In genomic region chr4:134449595-134450391, GRCm38 (mm10) we compare ENCODE assay signal across 9 mouse cellular contexts. TPM values are rescaled to one million over a fixed set of nuclear protein-coding genes. Genes with fewer than 3 reads are reported as not detected.
A peak's percentile ranks its signal among the peaks of the same experiment; 100 is the strongest.
DNase-seq lines count a peak whose midpoint lies in the region; ATAC-seq and TF ChIP-seq lines count a peak whose summit lies in the region.
"Had no signal": no experiment of that assay in that cellular context is flagged by ENCODE, and none has a peak within 500 bp of the region (broad histone marks: within the 10 kb centered on the region; RNA-seq: fewer than 3 reads in every experiment).

No protein-coding gene starts in this region.

- peak overlapping the region; percentile 21; the same call in 1 of the 2 replicates for H3K4me2 ChIP-seq in forebrain, embryonic 11.5 days (ENCODE audit: low read depth, low read length, severe bottlenecking)
- H3K4me2 ChIP-seq in limb, embryonic 13.5 days (replicated peaks), result peak overlapping the region; percentile 27; the same call in 1 of the 2 replicates
- H3K4me2 ChIP-seq in liver, embryonic 12.5 days, result no peak overlapping the region

- H3K9me3 ChIP-seq in E14TG2a.4 (ENCODE audit: low read length), result no peaks in the 10 kb centered on the region
- H3K9me3 ChIP-seq in forebrain, embryonic 11.5 days (ENCODE audit: control insufficient read depth, low read length), result no peaks in the 10 kb centered on the region
- no peaks in the 10 kb centered on the region for H3K9me3 ChIP-seq in limb, embryonic 13.5 days
- no peaks in the 10 kb centered on the region for H3K9me3 ChIP-seq in liver, embryonic 12.5 days (replicated peaks)
- H3K9me3 ChIP-seq: lung, embryonic 15.5 days had no signal

- TF ChIP-seq CTCF in E14TG2a.4 (conservative IDR thresholded peaks at IDR 0.05; ENCODE audit: low read length), result no peak

- H3K27me3 ChIP-seq in E14TG2a.4 (ENCODE audit: insufficient read depth, low read length), result peaks cover 11% of the 10 kb centered on the region; the same call in 1 of the 2 replicates
- no peaks in the 10 kb centered on the region for H3K27me3 ChIP-seq in forebrain, embryonic 11.5 days (ENCODE audit: control insufficient read depth, insufficient read depth, low read length)
- H3K27me3 ChIP-seq in limb, embryonic 13.5 days, result peaks cover 46% of the 10 kb centered on the region
- peaks cover 84% of the 10 kb centered on the region for H3K27me3 ChIP-seq in liver, embryonic 12.5 days (replicated peaks)

- ATAC-seq in forebrain, embryonic 11.5 days (replicated peaks; ENCODE audit: low FRiP score), result peak; percentile 59; the same call in 1 of the 2 replicates
- ATAC-seq in limb, embryonic 13.5 days (ENCODE audit: low FRiP score, low read depth), result no peak; the same call in 1 of the 2 replicates
- ATAC-seq in liver, embryonic 12.5 days, result no peak

- WGBS in forebrain, embryonic 11.5 days, result 21% methylated on average over 13 of the region's 13 CpGs
- WGBS in limb, embryonic 13.5 days, result 29% methylated on average over 13 of the region's 13 CpGs
- WGBS in liver, embryonic 12.5 days (ENCODE audit: insufficient replicate concordance), result 53% methylated on average over 13 of the region's 13 CpGs

- no peaks in the 10 kb centered on the region for H3K36me3 ChIP-seq in E14TG2a.4 (ENCODE audit: insufficient read depth, low read length)
- H3K36me3 ChIP-seq in forebrain, embryonic 11.5 days (ENCODE audit: control insufficient read depth, insufficient read depth, low read length), result no peaks in the 10 kb centered on the region
- H3K36me3 ChIP-seq in limb, embryonic 13.5 days, result no peaks in the 10 kb centered on the region
- H3K36me3 ChIP-seq in liver, embryonic 12.5 days, result no peaks in the 10 kb centered on the region
- H3K36me3 ChIP-seq: lung, embryonic 15.5 days had no signal

- peak overlapping the region; percentile 56 for H3K9ac ChIP-seq in forebrain, embryonic 11.5 days (ENCODE audit: low read length)
- no peak overlapping the region for H3K9ac ChIP-seq in limb, embryonic 13.5 days
- no peak overlapping the region for H3K9ac ChIP-seq in liver, embryonic 12.5 days
- H3K9ac ChIP-seq: lung, embryonic 15.5 days had no signal

- peaks cover 76% of the 10 kb centered on the region for H3K4me1 ChIP-seq in E14TG2a.4 (replicated peaks; ENCODE audit: low read depth, low read length)
- peaks cover 22% of the 10 kb centered on the region for H3K4me1 ChIP-seq in forebrain, embryonic 11.5 days (replicated peaks; ENCODE audit: control insufficient read depth, insufficient read depth, low read length)
- peaks cover 16% of the 10 kb centered on the region for H3K4me1 ChIP-seq in limb, embryonic 13.5 days
- peaks cover 14% of the 10 kb centered on the region for H3K4me1 ChIP-seq in liver, embryonic 12.5 days

- H3K27ac ChIP-seq in forebrain, embryonic 11.5 days (ENCODE audit: low read depth, low read length), result peak overlapping the region; percentile 88
- no peak overlapping the region for H3K27ac ChIP-seq in limb, embryonic 13.5 days
- no peak overlapping the region for H3K27ac ChIP-seq in liver, embryonic 12.5 days
- H3K27ac ChIP-seq: lung, embryonic 15.5 days had no signal

- peak; percentile 75 for DNase-seq in ES-CJ7 (ENCODE audit: low read depth, low spot score)
- peak; percentile 73 for DNase-seq in forebrain, embryonic 11.5 days (ENCODE audit: low spot score)
- DNase-seq in Muller cell, postnatal 12 days (ENCODE audit: inconsistent ontology term), result no peak
- DNase-seq in thymus, postnatal 0 days (ENCODE audit: low spot score), result no peak
- DNase-seq: thymus, postnatal 36 days had no signal

- H3K4me3 ChIP-seq in E14TG2a.4 (replicated peaks; ENCODE audit: low read length), result peak overlapping the region; percentile 48
- no peak overlapping the region for H3K4me3 ChIP-seq in forebrain, embryonic 11.5 days (ENCODE audit: low read depth, low read length)
- H3K4me3 ChIP-seq in limb, embryonic 13.5 days, result no peak overlapping the region
- no peak overlapping the region for H3K4me3 ChIP-seq in liver, embryonic 12.5 days
- H3K4me3 ChIP-seq: lung, embryonic 15.5 days had no signal

RNA-seq across cellular contexts. Expression of gene Stmn1, which starts 18.3 kb away (rescaled TPM):
- 3,131 and 3,150 TPM in 2 replicates for polyA plus RNA-seq in forebrain, embryonic 11.5 days (2014; fragmentation: Nextera tagmentation; extraction: Ambion mirVana)
- 1,889 and 1,921 TPM in 2 replicates for polyA plus RNA-seq in limb, embryonic 13.5 days (2015; fragmentation: Nextera tagmentation; extraction: Ambion mirVana)
- polyA plus RNA-seq in thymus, postnatal 0 days (2015; fragmentation: Nextera tagmentation; extraction: Ambion mirVana), result 1,989 and 2,008 TPM in 2 replicates
- polyA plus RNA-seq in liver, embryonic 12.5 days (2016; fragmentation: Nextera tagmentation; extraction: Ambion mirVana), result 558 and 570 TPM in 2 replicates

RNA-seq across cellular contexts. Expression of gene Paqr7, which starts 46.7 kb away (rescaled TPM):
- 1.3 and 1.5 TPM in 2 replicates for polyA plus RNA-seq in forebrain, embryonic 11.5 days (2014; fragmentation: Nextera tagmentation; extraction: Ambion mirVana)
- polyA plus RNA-seq in limb, embryonic 13.5 days (2015; fragmentation: Nextera tagmentation; extraction: Ambion mirVana), result 3.7 and 4.1 TPM in 2 replicates
- 8.1 TPM in 2 replicates for polyA plus RNA-seq in thymus, postnatal 0 days (2015; fragmentation: Nextera tagmentation; extraction: Ambion mirVana)
- 6.5 and 7.2 TPM in 2 replicates for polyA plus RNA-seq in liver, embryonic 12.5 days (2016; fragmentation: Nextera tagmentation; extraction: Ambion mirVana)

RNA-seq across cellular contexts. Expression of gene Pafah2, which starts 53.7 kb away (rescaled TPM):
- polyA plus RNA-seq in forebrain, embryonic 11.5 days (2014; fragmentation: Nextera tagmentation; extraction: Ambion mirVana), result 7.2 and 8.8 TPM in 2 replicates
- 11.3 and 12.9 TPM in 2 replicates for polyA plus RNA-seq in limb, embryonic 13.5 days (2015; fragmentation: Nextera tagmentation; extraction: Ambion mirVana)
- 4.6 and 5.3 TPM in 2 replicates for polyA plus RNA-seq in thymus, postnatal 0 days (2015; fragmentation: Nextera tagmentation; extraction: Ambion mirVana)
- 4.7 and 5.2 TPM in 2 replicates for polyA plus RNA-seq in liver, embryonic 12.5 days (2016; fragmentation: Nextera tagmentation; extraction: Ambion mirVana)

Comparison
In these comparisons a context has a peak if more than half of its experiments do, and no peak if none do; other contexts are left out.
1. DNase-seq: peak in ES-CJ7 (single experiment) and forebrain, embryonic 11.5 days (single experiment); none in Muller cell, postnatal 12 days (single experiment) and thymus, postnatal 0 days (single experiment).